Mouse (Mus musculus): ENCODE measurements at regions not wholly inside any gene's neighbourhood (a gene's known extent, or its start where the extent isn't known, plus 50 kb on each side); places are given as distances from the start of the nearest gene placed in this dataset.
"Not testable (repeated sequence)": the region's sequence is repeated elsewhere in the genome, so short reads cannot be mapped to it uniquely, and the experiment has no call there.

DNA sequence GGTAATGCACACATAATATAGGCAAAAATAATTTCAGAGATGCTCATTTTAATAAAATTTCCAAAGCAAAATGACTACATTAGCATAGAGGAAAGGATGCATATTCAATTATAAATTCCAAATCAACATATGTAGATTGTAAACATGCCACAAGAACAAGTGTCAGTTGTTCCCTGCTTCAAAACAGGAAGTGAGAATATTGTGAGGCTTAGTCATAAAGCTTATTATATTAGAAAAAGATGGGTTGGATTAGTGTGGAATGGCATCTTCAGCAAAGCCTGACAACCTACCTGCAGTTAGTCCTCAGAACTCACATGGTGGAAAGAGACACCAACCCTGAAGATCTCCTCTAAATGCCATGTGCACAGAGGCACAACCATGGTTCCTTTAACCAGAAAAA is 92.1 kb downstream of the Susd5 start:
- H3K4me3 ChIP-seq (ENCODE audit: low read depth, low read length); H3K36me3 ChIP-seq (ENCODE audit: insufficient read depth, low read length); H3K4me2 ChIP-seq (replicated peaks; ENCODE audit: low read depth, low read length); ATAC-seq; DNase-seq (ENCODE audit: low spot score); H3K9me3 ChIP-seq (ENCODE audit: low read length); H3K27ac ChIP-seq (ENCODE audit: low read length); H3K9ac ChIP-seq (replicated peaks; ENCODE audit: low read depth); H3K4me1 ChIP-seq (ENCODE audit: insufficient read depth, low read depth, low read length); H3K27me3 ChIP-seq (replicated peaks; ENCODE audit: insufficient read depth, low read length): not testable (repeated sequence)

DNA sequence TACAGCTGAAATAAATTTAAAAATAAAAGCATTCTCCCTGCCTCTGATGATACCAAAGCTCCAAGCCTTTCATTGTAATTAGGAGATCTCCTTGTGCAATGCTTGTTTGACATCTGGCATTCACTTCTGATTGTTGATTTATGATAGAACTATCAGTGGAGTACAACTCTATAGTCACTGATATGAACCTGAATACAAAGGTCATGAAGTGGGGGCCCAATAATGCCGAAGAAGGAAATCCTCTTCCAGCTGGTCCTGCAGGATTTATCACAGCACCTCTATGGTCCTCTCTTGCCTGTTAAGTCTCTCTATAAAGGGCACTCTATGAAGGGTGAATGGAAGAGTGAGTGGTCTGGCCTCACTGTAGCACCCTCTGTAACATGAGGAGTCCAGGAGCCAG is 132.4 kb downstream of the Susd5 start:
- not testable (repeated sequence) for H3K4me1 ChIP-seq (ENCODE audit: insufficient read depth, low read depth, low read length); H3K9me3 ChIP-seq (ENCODE audit: low read length); H3K36me3 ChIP-seq (ENCODE audit: insufficient read depth, low read length); H3K27me3 ChIP-seq (replicated peaks; ENCODE audit: insufficient read depth, low read length); H3K4me3 ChIP-seq (ENCODE audit: low read depth, low read length); H3K27ac ChIP-seq (ENCODE audit: low read length); H3K4me2 ChIP-seq (replicated peaks; ENCODE audit: low read depth, low read length); H3K9ac ChIP-seq (replicated peaks; ENCODE audit: low read depth); DNase-seq (ENCODE audit: low spot score); ATAC-seq
- no CpG with 5 or more reads among the region's 1 CpGs for WGBS

DNA sequence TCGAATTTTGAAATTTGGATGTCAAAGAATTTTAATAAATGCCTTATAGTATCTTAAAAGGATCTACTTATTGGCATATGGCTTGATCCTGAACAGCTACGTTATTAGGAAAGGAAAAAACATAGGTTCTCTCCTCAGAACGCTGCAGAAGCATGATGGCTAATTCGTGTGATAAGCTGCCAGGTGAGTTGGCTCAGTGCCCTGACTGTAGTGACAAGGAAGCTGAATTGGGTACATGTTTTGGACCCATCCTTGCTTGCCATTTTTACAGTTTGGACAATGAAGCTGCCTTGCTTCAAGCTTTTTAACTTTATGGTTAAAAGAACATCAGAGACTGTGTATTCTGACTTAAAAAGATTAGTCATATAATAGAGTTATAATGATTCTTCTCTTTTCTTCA is 128.9 kb upstream of the Bcl2a1c start:
- 63% methylated on average over 4 of the region's 4 CpGs for WGBS
- Histone ChIP-seq H3K36me3 (ENCODE audit: insufficient read depth, low read length) (no peaks in the 10 kb centered on the region), H3K27ac (ENCODE audit: low read length) (no peak overlapping the region), H3K4me1 (ENCODE audit: insufficient read depth, low read depth, low read length) (no peaks in the 10 kb centered on the region), H3K9me3 (ENCODE audit: low read length) (no peaks in the 10 kb centered on the region), H3K4me3 (ENCODE audit: low read depth, low read length) (no peak overlapping the region), H3K27me3 (replicated peaks; ENCODE audit: insufficient read depth, low read length) (no peaks in the 10 kb centered on the region), H3K9ac (replicated peaks; ENCODE audit: low read depth) (no peak overlapping the region), H3K4me2 (replicated peaks; ENCODE audit: low read depth, low read length) (no peak overlapping the region)
- DNase-seq (ENCODE audit: low spot score) (peak; percentile 2), ATAC-seq (no peak)
- TF ChIP-seq EP300 (IDR thresholded peaks at IDR 0.05) (no peak), CTCF (IDR thresholded peaks at IDR 0.05) (no peak)

DNA sequence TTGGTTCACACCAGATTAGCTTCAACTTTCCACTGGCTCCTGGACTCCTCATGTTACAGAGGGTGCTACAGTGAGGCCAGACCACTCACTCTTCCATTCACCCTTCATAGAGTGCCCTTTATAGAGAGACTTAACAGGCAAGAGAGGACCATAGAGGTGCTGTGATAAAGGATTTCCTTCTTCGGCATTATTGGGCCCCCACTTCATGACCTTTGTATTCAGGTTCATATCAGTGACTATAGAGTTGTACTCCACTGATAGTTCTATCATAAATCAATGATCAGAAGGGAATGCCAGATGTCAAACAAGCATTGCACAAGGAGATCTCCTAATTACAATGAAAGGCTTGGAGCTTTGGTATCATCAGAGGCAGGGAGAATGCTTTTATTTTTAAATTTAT is 89.4 kb upstream of the Bcl2a1c start:
- not testable (repeated sequence) for H3K27ac ChIP-seq (ENCODE audit: low read length); H3K36me3 ChIP-seq (ENCODE audit: insufficient read depth, low read length); H3K4me1 ChIP-seq (ENCODE audit: insufficient read depth, low read depth, low read length); H3K27me3 ChIP-seq (replicated peaks; ENCODE audit: insufficient read depth, low read length); ATAC-seq; DNase-seq (ENCODE audit: low spot score); H3K9ac ChIP-seq (replicated peaks; ENCODE audit: low read depth); H3K9me3 ChIP-seq (ENCODE audit: low read length); H3K4me3 ChIP-seq (ENCODE audit: low read depth, low read length); H3K4me2 ChIP-seq (replicated peaks; ENCODE audit: low read depth, low read length)
- WGBS, result 64% methylated on average over 1 of the region's 1 CpGs

DNA sequence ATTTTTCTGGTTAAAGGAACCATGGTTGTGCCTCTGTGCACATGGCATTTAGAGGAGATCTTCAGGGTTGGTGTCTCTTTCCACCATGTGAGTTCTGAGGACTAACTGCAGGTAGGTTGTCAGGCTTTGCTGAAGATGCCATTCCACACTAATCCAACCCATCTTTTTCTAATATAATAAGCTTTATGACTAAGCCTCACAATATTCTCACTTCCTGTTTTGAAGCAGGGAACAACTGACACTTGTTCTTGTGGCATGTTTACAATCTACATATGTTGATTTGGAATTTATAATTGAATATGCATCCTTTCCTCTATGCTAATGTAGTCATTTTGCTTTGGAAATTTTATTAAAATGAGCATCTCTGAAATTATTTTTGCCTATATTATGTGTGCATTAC is 50.3 kb upstream of the Bcl2a1c start:
- not testable (repeated sequence) for H3K9ac ChIP-seq (replicated peaks; ENCODE audit: low read depth); H3K4me3 ChIP-seq (ENCODE audit: low read depth, low read length); DNase-seq (ENCODE audit: low spot score); H3K27ac ChIP-seq (ENCODE audit: low read length); H3K36me3 ChIP-seq (ENCODE audit: insufficient read depth, low read length); H3K27me3 ChIP-seq (replicated peaks; ENCODE audit: insufficient read depth, low read length); H3K4me2 ChIP-seq (replicated peaks; ENCODE audit: low read depth, low read length); H3K4me1 ChIP-seq (ENCODE audit: insufficient read depth, low read depth, low read length); ATAC-seq; H3K9me3 ChIP-seq (ENCODE audit: low read length)

Data from lung, postnatal 0 days (tissue).